Mouse (Mus musculus) stomach, postnatal 0 days (tissue): ENCODE data around the gene Sgms1. TPM values are rescaled to one million over a fixed set of nuclear protein-coding genes. Genes with fewer than 3 reads are reported as not detected.

Experiments
- ATAC-seq: fragments of 200-750 bp; cut with Nextera tagmentation; 2 replicates; pipeline ENCODE4 v1.8.0; 2017; ENCODE audit not compliant: low FRiP score, low TSS enrichment
- DNase-seq: peaks from one replicate; pipeline ENCODE4 v3.0.0-alpha.2; 2016; ENCODE audit warnings: low spot score
- H3K27ac ChIP-seq: fragments of 300-500 bp; sonication (generic); replicated peaks from 2 replicates; pipeline ENCODE4 v1.5.1; 2014; ENCODE audit warnings: mild to moderate bottlenecking, control low read depth
- H3K27me3 ChIP-seq: fragments of 300-500 bp; sonication (generic); 2 replicates; pipeline ENCODE4 v1.6.1; 2014; ENCODE audit warnings: low read length; ENCODE audit not compliant: control insufficient read depth, insufficient read depth
- H3K36me3 ChIP-seq: fragments of 300-500 bp; sonication (generic); 2 replicates; pipeline ENCODE4 v1.6.1; 2014; ENCODE audit warnings: low read length, mixed read lengths; ENCODE audit not compliant: control insufficient read depth, insufficient read depth
- H3K4me1 ChIP-seq: fragments of 300-500 bp; sonication (generic); replicated peaks from 2 replicates; pipeline ENCODE4 v1.6.1; 2014; ENCODE audit warnings: antibody characterized with exemption; ENCODE audit not compliant: control insufficient read depth, insufficient read depth
- H3K4me2 ChIP-seq: fragments of 300-500 bp; sonication (generic); replicated peaks from 2 replicates; pipeline ENCODE4 v1.6.1; 2014; ENCODE audit warnings: low read depth, mild to moderate bottlenecking, control low read depth, moderate library complexity
- H3K4me3 ChIP-seq: fragments of 300-500 bp; sonication (generic); 2 replicates; pipeline ENCODE4 v1.5.1; 2014; ENCODE audit warnings: low read depth, low read length, control low read depth
- H3K9ac ChIP-seq: fragments of 300-500 bp; sonication (generic); 2 replicates; pipeline ENCODE4 v1.6.1; 2014; ENCODE audit warnings: mild to moderate bottlenecking, low read length, control low read depth, mixed read lengths
- H3K9me3 ChIP-seq: fragments of 300-500 bp; sonication (generic); 2 replicates; pipeline ENCODE4 v1.6.1; 2016; ENCODE audit warnings: low read length; ENCODE audit not compliant: control insufficient read depth
- CTCF ChIP-seq: IDR thresholded peaks from 2 replicates; pipeline ENCODE4 v1.5.1; 2016; ENCODE audit warnings: antibody characterized with exemption, low read depth, mild to moderate bottlenecking, moderate library complexity
- EP300 ChIP-seq: optimal IDR thresholded peaks from 2 replicates; pipeline ENCODE3; 2016; ENCODE audit warnings: antibody characterized with exemption
- WGBS: fragments of 180-500 bp; shearing (Covaris S2); extraction: QIAGEN DNeasy Blood & Tissue Kit; methylation state at CpG from one replicate; pipeline ENCODE4 v1.1.7; 2014; 5-methylcytosine and 5-hydroxymethylcytosine counted together
- polyA plus RNA-seq: library from polyadenylated mRNA; unstranded; fragments of >200 nt; fragmentation: Nextera tagmentation; extraction: Ambion mirVana; gene quantifications from 2 replicates; pipeline ENCODE4 v1.2.1, GENCODE M21; 2015

Gene Sgms1
- polyA plus RNA-seq, 1 experiment from 2014 or later = 29.3 TPM

GRCm38 (mm10) chr19:32313304-32313703, 76.2 kb downstream of the Sgms1 start:
- Histone ChIP-seq H3K9me3 (no peaks in the 10 kb centered on the region), H3K36me3 (no peaks in the 10 kb centered on the region), H3K4me3 (no peak overlapping the region), H3K27ac (no peak overlapping the region), H3K27me3 (no peaks in the 10 kb centered on the region), H3K9ac (no peak overlapping the region), H3K4me1 (no peaks in the 10 kb centered on the region; the same call in 1 of the 2 replicates), H3K4me2 (no peak overlapping the region)
- TF ChIP-seq CTCF (no peak), EP300 (no peak)
- DNase-seq (no peak), ATAC-seq (no peak)
- WGBS = 80% methylated on average over 4 of the region's 4 CpGs

DNA sequence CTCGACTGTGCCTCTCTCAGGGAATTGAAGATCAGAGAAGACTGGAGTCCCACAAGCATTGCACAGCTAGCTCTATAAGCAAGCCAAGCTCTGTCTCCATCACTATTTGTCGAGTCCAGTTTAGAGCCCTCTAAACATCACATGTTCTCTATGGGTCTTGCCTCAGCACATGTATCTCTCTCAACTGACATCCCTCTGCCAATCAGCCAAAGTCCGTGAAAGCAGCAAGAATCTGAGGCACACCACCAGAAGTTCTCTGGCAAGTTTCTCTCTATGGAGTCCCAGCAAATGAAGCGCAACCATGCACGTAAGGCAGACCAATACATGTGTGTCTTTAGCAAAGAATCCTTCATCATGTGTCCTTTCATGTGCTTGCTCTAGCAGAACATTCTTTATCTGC, 77.8 kb downstream of the Sgms1 start:
- TF ChIP-seq CTCF (no peak), EP300 (no peak)
- H3K4me3 ChIP-seq = no peak overlapping the region
- no peak overlapping the region for H3K9ac ChIP-seq
- DNase-seq (no peak), ATAC-seq (no peak)
- no peak overlapping the region for H3K27ac ChIP-seq
- no peak overlapping the region for H3K4me2 ChIP-seq
- H3K27me3 ChIP-seq = no peaks in the 10 kb centered on the region
- no peaks in the 10 kb centered on the region for H3K9me3 ChIP-seq
- H3K4me1 ChIP-seq = no peaks in the 10 kb centered on the region; the same call in 1 of the 2 replicates
- 90% methylated on average over 5 of the region's 5 CpGs for WGBS
- no peaks in the 10 kb centered on the region for H3K36me3 ChIP-seq

- H3K9ac ChIP-seq = no peak overlapping the region
- TF ChIP-seq CTCF (no peak), EP300 (no peak)
- H3K27ac ChIP-seq = no peak overlapping the region
- no peak overlapping the region for H3K4me2 ChIP-seq
- no peak for ATAC-seq
- no peak for DNase-seq
- H3K36me3 ChIP-seq = no peaks in the 10 kb centered on the region
- H3K4me3 ChIP-seq = no peak overlapping the region
- H3K27me3 ChIP-seq = no peaks in the 10 kb centered on the region
- 86% methylated on average over 3 of the region's 3 CpGs for WGBS
- H3K4me1 ChIP-seq = no peaks in the 10 kb centered on the region; the same call in 1 of the 2 replicates
- no peaks in the 10 kb centered on the region for H3K9me3 ChIP-seq
Observed at GRCm38 (mm10) chr19:32311063-32311462, 78.5 kb downstream of the Sgms1 start.

DNA sequence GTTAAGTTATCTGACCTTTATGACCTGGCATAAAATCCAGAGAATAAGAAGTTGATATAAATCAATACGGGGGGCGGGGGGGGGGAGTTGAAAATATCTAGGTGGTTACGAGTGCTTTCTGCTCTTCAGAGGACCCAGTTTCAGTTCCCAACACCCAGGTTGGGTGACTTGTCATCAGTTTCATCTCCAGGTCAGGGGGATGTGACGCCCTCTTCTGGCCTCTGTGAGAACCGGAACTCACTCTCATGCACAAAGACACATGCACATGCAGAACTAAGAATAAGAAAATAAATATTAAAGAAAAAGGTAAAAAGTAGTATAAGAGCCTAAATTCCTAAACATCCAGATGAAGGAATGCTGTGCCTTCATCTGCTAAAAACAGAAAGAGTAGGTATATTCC, 79.0 kb downstream of the Sgms1 start:
- ATAC-seq (no peak), DNase-seq (no peak)
- Histone ChIP-seq H3K9ac (no peak overlapping the region), H3K9me3 (no peaks in the 10 kb centered on the region), H3K4me1 (no peaks in the 10 kb centered on the region), H3K4me3 (no peak overlapping the region), H3K27ac (no peak overlapping the region), H3K4me2 (no peak overlapping the region), H3K27me3 (no peaks in the 10 kb centered on the region), H3K36me3 (no peaks in the 10 kb centered on the region)
- TF ChIP-seq CTCF (peak; percentile 19; the same call in 1 of the 2 replicates), EP300 (no peak)
- WGBS = 91% methylated on average over 5 of the region's 5 CpGs

- 75% methylated on average over 3 of the region's 3 CpGs for WGBS
- no peaks in the 10 kb centered on the region for H3K9me3 ChIP-seq
- no peak overlapping the region for H3K9ac ChIP-seq
- no peak for DNase-seq
- no peaks in the 10 kb centered on the region for H3K4me1 ChIP-seq
- no peak for ATAC-seq
- H3K4me3 ChIP-seq = no peak overlapping the region
- H3K4me2 ChIP-seq = no peak overlapping the region
- no peaks in the 10 kb centered on the region for H3K27me3 ChIP-seq
- no peak overlapping the region for H3K27ac ChIP-seq
- TF ChIP-seq EP300 (no peak), CTCF (no peak)
- H3K36me3 ChIP-seq = no peaks in the 10 kb centered on the region
Observed at GRCm38 (mm10) chr19:32309346-32309745, 80.2 kb downstream of the Sgms1 start.

GRCm38 (mm10) chr19:32308311-32308710, 81.2 kb downstream of the Sgms1 start:
- Histone ChIP-seq H3K4me2 (no peak overlapping the region), H3K9ac (no peak overlapping the region), H3K27ac (no peak overlapping the region), H3K4me3 (no peak overlapping the region), H3K27me3 (no peaks in the 10 kb centered on the region), H3K4me1 (no peaks in the 10 kb centered on the region), H3K36me3 (no peaks in the 10 kb centered on the region), H3K9me3 (no peaks in the 10 kb centered on the region)
- no peak for TF ChIP-seq CTCF
- TF ChIP-seq EP300 = no peak
- 86% methylated on average over 3 of the region's 3 CpGs for WGBS
- no peak for ATAC-seq
- DNase-seq = no peak
